Mouse (Mus musculus): ENCODE data around the gene Dnah1.

Dnah1 gene

DNA sequence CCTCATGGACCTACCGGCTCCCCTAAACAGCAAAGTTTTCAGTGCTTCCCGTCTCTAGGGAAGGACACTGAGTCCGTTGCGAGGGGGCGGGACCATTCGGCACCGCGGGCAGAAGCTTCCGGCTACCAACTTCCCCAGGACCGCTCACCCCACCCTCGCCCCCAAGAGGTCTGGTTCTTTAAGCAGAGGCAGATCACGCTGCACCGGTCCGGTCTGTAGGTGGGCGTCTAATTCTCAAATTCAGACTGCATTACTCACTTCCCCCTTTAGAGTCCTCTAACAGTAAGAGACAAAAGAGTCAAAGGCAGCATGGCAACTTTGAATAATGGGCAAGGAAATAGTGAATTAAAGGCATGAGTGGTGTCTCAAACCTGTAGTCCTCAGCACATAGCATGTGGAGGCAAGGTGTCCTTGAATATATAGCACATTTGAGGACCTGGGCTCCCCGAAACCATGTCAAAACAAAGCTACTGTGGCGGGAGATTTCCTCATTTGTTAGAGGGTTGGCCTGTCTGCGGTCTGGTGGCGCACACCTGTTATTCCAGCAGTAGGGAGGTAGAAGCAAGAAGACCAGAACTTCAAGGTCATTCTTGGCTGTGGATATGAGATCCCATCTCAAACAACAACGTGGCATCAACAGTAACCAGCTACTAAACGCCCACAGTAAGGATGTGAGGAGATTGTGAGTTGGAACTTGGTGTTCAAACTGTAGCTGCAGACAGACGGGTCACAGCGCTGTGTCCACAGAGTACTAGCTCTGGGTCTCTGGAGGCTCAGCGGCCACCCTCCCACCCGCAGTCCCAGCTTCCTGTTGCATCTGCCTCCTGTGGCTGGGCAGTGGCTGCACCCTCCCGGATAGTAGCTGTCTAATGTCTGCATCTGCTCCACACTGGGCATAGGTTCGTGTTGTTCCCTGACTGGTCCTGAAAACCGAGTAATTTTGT is at the start of gene Dnah1:
Gene Dnah1 (minus strand): TSS at position 48 of the 944 bp plus-strand sequence.
- in situ Hi-C loops (cut with MboI): loop anchor here (10.0 kb wide), 1 partner anchor 49 kb away; no protein-coding TSS in a partner anchor

- in situ Hi-C loops (cut with MboI): no loop called here
Observed at GRCm38 (mm10) chr14:31369377-31369776, 45.7 kb upstream of the Dnah1 start.

GRCm38 (mm10) chr14:31367951-31368350 is 44.3 kb upstream of the Dnah1 start:
- in situ Hi-C loops (cut with MboI): no loop called here

- in situ Hi-C loops (cut with MboI): no loop called here
Observed at GRCm38 (mm10) chr14:31365350-31365749, 41.7 kb upstream of the Dnah1 start.

DNA sequence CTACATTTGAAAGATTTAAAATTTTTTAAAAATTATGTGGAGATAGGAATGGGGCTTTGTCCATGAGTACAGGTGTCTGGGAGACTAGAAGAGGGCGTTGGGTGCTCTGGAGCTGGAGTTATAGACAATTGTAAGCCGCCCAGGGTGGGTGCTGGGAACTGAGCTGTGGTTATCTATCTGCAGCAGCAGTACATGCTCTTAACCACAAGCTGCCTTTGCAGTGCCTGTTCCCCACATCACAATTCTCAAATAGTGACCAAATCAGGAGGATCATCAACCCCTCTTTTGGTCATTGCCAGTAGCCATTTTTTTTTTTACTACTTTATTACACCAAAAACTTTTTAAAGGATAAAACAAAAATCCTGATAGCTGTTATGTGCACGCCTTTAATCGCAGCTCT is 40.9 kb upstream of the Dnah1 start:
- in situ Hi-C loops (cut with MboI): no loop called here

DNA sequence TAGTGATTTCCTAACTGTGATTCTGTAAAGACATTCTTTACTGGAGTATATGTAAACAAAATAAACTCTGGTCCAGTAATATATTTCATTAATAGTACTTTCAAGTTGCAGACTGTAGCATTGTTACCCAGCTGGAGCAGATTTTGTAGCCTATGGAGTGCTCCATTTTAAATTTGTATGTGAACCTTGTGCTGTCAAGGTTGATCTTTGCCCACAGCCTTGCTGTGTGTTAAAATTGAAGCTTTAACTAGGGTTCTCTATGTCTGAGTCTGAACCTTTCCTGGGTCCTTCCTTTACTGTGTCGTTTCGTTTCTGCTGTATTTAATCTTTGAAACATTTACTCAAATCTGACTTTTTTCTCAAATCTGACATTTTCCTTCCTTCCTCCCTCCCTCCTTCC is 38.5 kb upstream of the Dnah1 start:
- in situ Hi-C loops (cut with MboI): no loop called here

DNA sequence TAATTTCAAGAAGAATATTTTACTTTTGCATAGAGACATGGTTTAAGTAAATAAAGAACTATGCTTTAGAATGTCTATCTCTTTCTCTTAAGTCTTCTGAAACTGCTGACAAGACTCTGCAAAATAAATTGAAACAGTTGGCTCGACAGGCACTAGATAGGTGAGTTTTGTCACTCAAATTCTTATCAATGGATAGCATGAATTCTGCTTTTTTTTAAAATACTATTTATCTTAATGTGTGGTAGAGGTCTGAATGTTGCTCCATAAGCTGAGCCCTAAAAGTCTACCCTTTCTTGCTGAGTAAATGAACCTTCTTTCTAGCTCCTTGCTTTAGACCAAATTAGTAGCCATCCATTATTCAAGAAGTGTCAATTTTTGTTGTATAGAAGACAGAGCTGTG is 21.7 kb upstream of the Dnah1 start:
- in situ Hi-C loops (cut with MboI): no loop called here

GRCm38 (mm10) chr14:31343241-31343640 is 19.5 kb upstream of the Dnah1 start:
- in situ Hi-C loops (cut with MboI): no loop called here

GRCm38 (mm10) chr14:31337947-31338346 is 14.3 kb upstream of the Dnah1 start:
- in situ Hi-C loops (cut with MboI): no loop called here

GRCm38 (mm10) chr14:31337406-31337805 is 13.7 kb upstream of the Dnah1 start:
- in situ Hi-C loops (cut with MboI): no loop called here

DNA sequence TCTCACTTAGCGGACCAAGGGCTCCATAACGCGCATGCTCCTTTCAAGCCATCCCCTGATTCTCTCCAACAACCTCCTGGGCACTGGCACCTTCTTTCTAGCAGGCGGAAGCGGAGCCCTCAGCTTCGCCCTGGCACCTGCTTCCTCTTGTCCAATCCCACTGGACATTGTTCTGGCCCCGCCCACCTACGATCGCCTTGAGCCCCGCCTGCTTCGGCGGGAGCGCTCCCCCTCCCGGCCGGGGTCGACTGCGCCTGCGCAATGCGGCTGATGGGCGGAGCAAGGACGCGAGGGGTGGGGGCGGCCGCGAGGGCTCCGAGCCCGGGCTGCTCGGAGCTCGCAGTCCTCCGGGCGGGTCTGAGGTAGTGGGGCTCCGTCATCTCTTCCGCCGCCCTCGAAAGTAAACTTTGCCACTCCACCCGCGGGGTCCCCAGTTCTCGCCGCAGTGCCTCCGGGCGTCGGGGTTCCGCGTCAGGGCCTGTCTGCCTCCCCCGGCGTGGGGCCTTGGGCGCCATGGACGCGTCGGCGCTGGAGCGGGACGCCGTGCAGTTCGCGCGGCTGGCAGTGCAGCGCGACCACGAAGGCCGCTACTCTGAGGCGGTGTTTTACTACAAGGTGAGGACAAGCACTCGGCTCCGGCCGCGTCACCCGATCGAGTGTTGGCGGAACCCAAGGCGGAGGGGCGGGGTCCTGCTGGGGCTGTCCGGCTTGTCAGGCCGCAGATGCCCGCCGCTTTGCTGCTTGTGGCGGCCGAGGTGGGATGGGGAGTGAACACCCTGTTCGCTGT is 12.9 kb upstream of the Dnah1 start, which contains the start of gene Capn7:
Gene Capn7 (plus strand): TSS at position 270 of the 787 bp plus-strand sequence.
- in situ Hi-C loops (cut with MboI): no loop called here

DNA sequence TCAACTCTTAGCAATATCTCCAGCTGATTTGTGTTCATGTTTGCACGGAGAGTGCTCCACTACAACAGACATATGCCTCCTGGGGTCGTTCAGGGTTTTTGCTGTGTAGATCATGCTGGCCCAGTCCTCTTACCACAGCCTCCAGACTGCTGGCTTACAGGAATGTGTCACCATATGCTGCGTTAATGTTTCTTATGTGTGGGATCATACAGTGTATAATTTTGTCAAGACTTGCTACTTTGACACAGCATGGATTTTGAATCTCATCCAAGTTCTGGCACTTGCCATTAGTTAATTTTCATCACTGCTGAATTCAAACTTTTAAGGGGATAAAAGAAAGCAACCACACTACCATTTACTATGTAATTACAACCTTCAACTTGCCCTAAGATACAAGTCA is 12.1 kb upstream of the Dnah1 start:
- in situ Hi-C loops (cut with MboI): no loop called here

DNA sequence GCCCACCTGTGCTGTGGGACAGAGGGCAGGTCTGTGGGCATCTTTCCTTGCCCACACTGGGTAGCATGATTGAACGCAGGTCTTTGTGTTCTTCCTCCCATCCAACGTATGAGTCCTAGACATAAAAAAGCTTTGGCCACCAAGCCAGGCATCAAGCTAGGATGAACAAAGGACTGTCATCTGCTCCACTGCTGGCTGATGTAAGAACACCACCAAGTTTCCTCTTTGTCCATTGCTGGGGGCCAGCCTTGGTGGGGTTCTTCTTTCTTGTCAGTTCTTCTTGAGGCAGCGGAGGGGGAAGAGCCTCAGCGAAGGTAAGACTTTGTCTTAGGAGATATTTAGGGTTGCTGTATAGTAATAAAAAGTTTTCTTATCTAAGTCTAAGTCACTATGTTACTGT is 7.3 kb upstream of the Dnah1 start:
- in situ Hi-C loops (cut with MboI): no loop called here

GRCm38 (mm10) chr14:31329741-31330140 is 6.0 kb upstream of the Dnah1 start:
- in situ Hi-C loops (cut with MboI): loop anchor here (10.0 kb wide), 1 partner anchor 55 kb away; no protein-coding TSS in a partner anchor

GRCm38 (mm10) chr14:31327681-31328080 is 4.0 kb upstream of the Dnah1 start:
- in situ Hi-C loops (cut with MboI): loop anchor here (10.0 kb wide), 1 partner anchor 53 kb away; no protein-coding TSS in a partner anchor

DNA sequence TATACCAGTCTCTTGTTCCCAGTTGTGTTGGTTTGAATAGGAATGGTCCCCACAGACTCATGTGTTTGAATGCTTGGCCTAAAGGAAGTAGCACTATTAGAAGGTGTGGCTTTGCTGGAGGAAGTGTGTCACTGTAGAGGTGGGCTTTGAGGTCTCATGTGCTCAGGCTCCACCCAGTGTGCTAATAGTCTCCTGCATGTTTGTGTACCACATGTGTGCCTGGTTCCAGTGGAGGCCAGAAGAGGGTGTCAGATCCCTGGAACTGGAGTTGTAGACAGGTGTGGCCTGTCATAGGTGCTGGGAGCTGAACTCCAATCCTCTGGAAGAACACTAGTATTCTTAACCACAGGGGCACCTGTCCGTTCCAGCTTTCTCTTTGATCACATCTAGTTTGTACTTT is 3.5 kb upstream of the Dnah1 start:
- in situ Hi-C loops (cut with MboI): loop anchor here (10.0 kb wide), 1 partner anchor 52 kb away; no protein-coding TSS in a partner anchor

GRCm38 (mm10) chr14:31326770-31327169 is 3.1 kb upstream of the Dnah1 start:
- in situ Hi-C loops (cut with MboI): loop anchor here (10.0 kb wide), 1 partner anchor 52 kb away; no protein-coding TSS in a partner anchor

GRCm38 (mm10) chr14:31325551-31325950 is 1.9 kb upstream of the Dnah1 start:
- in situ Hi-C loops (cut with MboI): loop anchor here (10.0 kb wide), 1 partner anchor 51 kb away; no protein-coding TSS in a partner anchor

DNA sequence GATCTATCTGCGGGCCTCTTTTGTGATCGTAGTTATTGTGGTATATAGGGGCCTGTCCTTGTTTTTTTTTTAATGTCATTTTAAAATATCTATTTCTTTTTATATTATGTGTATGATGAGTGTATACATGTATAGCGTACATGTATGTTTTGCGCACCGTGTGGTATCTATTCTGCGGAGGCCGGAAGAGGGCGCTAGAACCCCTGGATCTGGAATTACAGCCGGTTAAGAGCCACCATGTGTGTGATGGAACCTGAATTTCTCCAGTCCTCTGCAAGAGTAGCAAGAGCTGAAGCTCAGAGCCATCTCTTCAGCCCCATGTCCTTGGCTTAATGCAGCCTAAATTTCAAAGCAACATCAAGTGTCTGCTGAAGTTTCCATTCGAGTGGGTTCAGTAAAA is 1.2 kb upstream of the Dnah1 start:
- in situ Hi-C loops (cut with MboI): loop anchor here (10.0 kb wide), 1 partner anchor 50 kb away; no protein-coding TSS in a partner anchor

DNA sequence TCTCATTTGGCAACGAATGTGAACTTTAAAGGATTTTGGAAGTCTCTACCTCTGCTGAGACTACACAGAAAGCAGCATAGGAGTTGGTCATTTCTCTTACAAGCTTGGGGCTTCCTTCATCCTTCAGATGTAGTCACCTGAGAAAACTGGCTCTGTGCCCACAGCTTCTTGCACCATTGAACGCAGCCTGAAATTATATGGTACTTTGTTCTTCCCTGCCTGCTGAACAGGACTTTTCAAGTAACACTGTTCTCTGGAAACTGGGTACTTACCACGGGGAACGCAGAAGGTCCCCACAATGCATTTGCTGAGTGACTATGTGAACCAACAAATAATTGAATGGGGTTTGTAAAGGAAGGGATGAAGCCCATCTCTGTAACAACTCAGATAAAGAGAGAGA is 507 bp downstream of the Dnah1 start:
- in situ Hi-C loops (cut with MboI): loop anchor here (10.0 kb wide), 1 partner anchor 48 kb away; no protein-coding TSS in a partner anchor

GRCm38 (mm10) chr14:31322191-31322590 is 1.5 kb downstream of the Dnah1 start:
- in situ Hi-C loops (cut with MboI): loop anchor here (10.0 kb wide), 1 partner anchor 47 kb away; no protein-coding TSS in a partner anchor

DNA sequence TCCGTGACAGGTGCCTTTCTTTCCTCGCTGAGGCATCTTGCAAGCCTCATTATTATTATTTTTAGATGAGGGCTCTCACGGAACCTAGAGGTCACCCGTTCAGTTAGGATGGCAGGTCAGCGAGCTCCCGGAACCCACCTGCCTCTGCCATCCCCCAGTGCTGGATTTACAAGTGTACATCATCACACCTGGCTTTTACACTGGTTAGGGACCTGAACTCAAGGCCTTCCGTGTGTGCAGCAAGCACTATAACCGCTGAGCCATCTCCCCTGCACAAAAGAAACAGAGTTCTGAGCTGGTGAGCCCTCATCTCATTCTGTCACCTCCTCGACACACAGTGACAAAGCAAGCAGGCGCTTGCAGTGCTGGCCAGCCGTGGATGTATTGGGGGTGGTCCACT is 2.5 kb downstream of the Dnah1 start:
- in situ Hi-C loops (cut with MboI): loop anchor here (10.0 kb wide), 1 partner anchor 46 kb away; no protein-coding TSS in a partner anchor

Data from mature B cell (primary cell).